Mouse (Mus musculus): ENCODE results near the gene Ice1. TPM values are rescaled to one million over a fixed set of nuclear protein-coding genes. Genes with fewer than 3 reads are reported as not detected.
A peak's percentile ranks its signal among the peaks of the same experiment; 100 is the strongest.

Ice1 gene
- 11.2 TPM for polyA plus RNA-seq (2012; fragmentation: generic; extraction: Trizol)
- long read RNA-seq, experiment 1, partial matches to known transcripts = 4 of 4 reads
- long read RNA-seq, experiment 1, other reads (novel, unspliced or antisense) = 0 of 4 reads
- long read RNA-seq, experiment 2, partial matches to known transcripts = 18 of 18 reads
- long read RNA-seq, experiment 2, other reads (novel, unspliced or antisense) = 0 of 18 reads

- Histone ChIP-seq H3K36me3 (ENCODE audit: control insufficient read depth, insufficient read depth) (no peaks in the 10 kb centered on the region), H3ac (ENCODE audit: control insufficient read depth, insufficient read length, low read depth) (peak within 1 kb of the TSS; percentile 95), H3K27me3 (ENCODE audit: control insufficient read depth, insufficient read depth, insufficient read length) (no peaks in the 10 kb centered on the region), H3K79me2 (ENCODE audit: control insufficient read depth, insufficient read depth) (peaks cover 53% of the 10 kb centered on the region), H3K4me3 (ENCODE audit: insufficient read depth, poor library complexity, severe bottlenecking) (peak within 1 kb of the TSS; percentile 68), H3K79me3 (ENCODE audit: low read depth) (peaks cover 50% of the 10 kb centered on the region)
- TF ChIP-seq MYOG (IDR thresholded peaks at IDR 0.05; ENCODE audit: control insufficient read depth, extremely low read depth, insufficient read length) (no peak), MYOD1 (IDR thresholded peaks at IDR 0.05; ENCODE audit: control insufficient read depth, insufficient read length, low read depth) (no peak), USF1 (IDR thresholded peaks at IDR 0.05; ENCODE audit: low read depth) (no peak), CTCF (IDR thresholded peaks at IDR 0.05; ENCODE audit: control insufficient read depth, insufficient read depth, insufficient read length) (no peak), CEBPB (IDR thresholded peaks at IDR 0.05; ENCODE audit: low read depth) (no peak), MAX (IDR thresholded peaks at IDR 0.05) (no peak), FOSL1 (IDR thresholded peaks at IDR 0.05; ENCODE audit: insufficient read depth, low read length, poor library complexity, severe bottlenecking) (no peak)
These were observed at the start of gene Ice1 for GRCm38 (mm10) chr13:70637282-70637661. TSS of gene Ice1 (minus strand) at chr13:70637634.

DNA sequence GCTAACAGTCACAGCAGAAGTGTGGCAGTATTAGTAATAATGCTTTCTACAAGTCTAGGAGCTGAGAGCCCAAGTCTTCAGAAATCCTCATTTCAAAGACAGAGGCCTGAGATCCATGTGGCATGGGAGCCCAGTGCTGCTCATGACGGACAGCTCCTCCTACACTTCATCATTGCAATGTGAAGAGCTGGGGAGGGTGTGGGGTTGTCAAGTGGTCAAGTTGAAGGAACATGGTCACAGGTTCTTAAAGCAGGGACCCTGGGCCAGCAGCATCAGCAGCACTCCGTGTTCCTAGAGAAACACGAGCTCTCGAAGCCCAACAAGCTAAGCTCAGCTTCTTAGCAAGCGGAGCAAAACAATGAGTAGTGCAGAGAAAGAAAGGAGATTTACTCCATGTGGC lies 48.4 kb upstream of the Ice1 start:
- Histone ChIP-seq H3K27me3 (ENCODE audit: control insufficient read depth, insufficient read depth, insufficient read length) (no peaks in the 10 kb centered on the region), H3K4me3 (ENCODE audit: insufficient read depth, poor library complexity, severe bottlenecking) (no peak overlapping the region), H3ac (ENCODE audit: control insufficient read depth, insufficient read length, low read depth) (no peak overlapping the region), H3K36me3 (ENCODE audit: control insufficient read depth, insufficient read depth) (no peaks in the 10 kb centered on the region), H3K79me3 (ENCODE audit: low read depth) (no peaks in the 10 kb centered on the region), H3K79me2 (ENCODE audit: control insufficient read depth, insufficient read depth) (no peaks in the 10 kb centered on the region)
- TF ChIP-seq MYOG (IDR thresholded peaks at IDR 0.05; ENCODE audit: control insufficient read depth, extremely low read depth, insufficient read length) (no peak), MAX (IDR thresholded peaks at IDR 0.05) (no peak), FOSL1 (IDR thresholded peaks at IDR 0.05; ENCODE audit: insufficient read depth, low read length, poor library complexity, severe bottlenecking) (no peak)

DNA sequence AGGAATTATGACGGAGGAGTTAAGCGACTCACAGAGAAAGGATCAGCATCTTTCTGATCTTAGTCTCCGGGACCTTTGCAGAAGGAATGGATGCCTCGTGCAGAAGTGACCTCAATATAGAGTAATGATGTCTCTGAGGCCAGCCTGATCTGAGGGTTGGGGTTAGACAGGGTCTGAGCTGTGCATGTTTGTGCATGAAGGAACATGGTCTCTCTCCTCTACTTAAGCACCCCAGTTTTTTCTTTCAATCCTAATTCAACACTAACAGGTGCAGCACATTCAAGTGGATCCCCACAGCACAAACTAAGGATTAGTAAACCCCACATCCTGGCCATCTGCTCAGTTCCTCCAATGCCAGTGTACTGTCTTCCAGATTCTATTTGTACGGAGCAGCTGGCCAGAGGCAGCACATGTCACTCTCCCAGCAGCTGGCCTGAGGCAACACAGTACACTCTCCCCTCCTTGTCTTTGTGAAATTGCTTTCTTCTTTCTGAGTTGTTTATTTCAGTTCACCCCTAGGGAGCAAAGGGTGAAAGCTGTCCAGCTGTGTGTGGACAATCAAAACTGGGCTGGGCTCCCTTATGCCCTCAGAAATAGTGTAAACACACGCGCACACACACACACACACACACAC lies 47.7 kb upstream of the Ice1 start:
- no peaks in the 10 kb centered on the region for H3K79me2 ChIP-seq (ENCODE audit: control insufficient read depth, insufficient read depth)

GRCm38 (mm10) chr13:70681411-70682183 lies 44.2 kb upstream of the Ice1 start:
- TF ChIP-seq MYOD1 (IDR thresholded peaks at IDR 0.05; ENCODE audit: control insufficient read depth, insufficient read length, low read depth) (no peak), CTCF (IDR thresholded peaks at IDR 0.05; ENCODE audit: control insufficient read depth, insufficient read depth, insufficient read length) (no peak), FOSL1 (IDR thresholded peaks at IDR 0.05; ENCODE audit: insufficient read depth, low read length, poor library complexity, severe bottlenecking) (no peak), USF1 (IDR thresholded peaks at IDR 0.05; ENCODE audit: low read depth) (no peak), MYOG (IDR thresholded peaks at IDR 0.05; ENCODE audit: control insufficient read depth, extremely low read depth, insufficient read length) (no peak), MAX (IDR thresholded peaks at IDR 0.05) (no peak), CEBPB (IDR thresholded peaks at IDR 0.05; ENCODE audit: low read depth) (no peak)
- Histone ChIP-seq H3K27me3 (ENCODE audit: control insufficient read depth, insufficient read depth, insufficient read length) (no peaks in the 10 kb centered on the region), H3K79me2 (ENCODE audit: control insufficient read depth, insufficient read depth) (no peaks in the 10 kb centered on the region), H3K36me3 (ENCODE audit: control insufficient read depth, insufficient read depth) (no peaks in the 10 kb centered on the region), H3K4me3 (ENCODE audit: insufficient read depth, poor library complexity, severe bottlenecking) (no peak overlapping the region), H3ac (ENCODE audit: control insufficient read depth, insufficient read length, low read depth) (no peak overlapping the region), H3K79me3 (ENCODE audit: low read depth) (no peaks in the 10 kb centered on the region)

More for the DNA sequence above, 47.7 kb upstream of the Ice1 start:
- peak; percentile 76 for TF ChIP-seq MYOD1 (IDR thresholded peaks at IDR 0.05; ENCODE audit: control insufficient read depth, insufficient read length, low read depth)
- no peak for TF ChIP-seq CEBPB (IDR thresholded peaks at IDR 0.05; ENCODE audit: low read depth)
- Histone ChIP-seq H3K79me3 (ENCODE audit: low read depth) (no peaks in the 10 kb centered on the region), H3K27me3 (ENCODE audit: control insufficient read depth, insufficient read depth, insufficient read length) (no peaks in the 10 kb centered on the region), H3K36me3 (ENCODE audit: control insufficient read depth, insufficient read depth) (no peaks in the 10 kb centered on the region), H3ac (ENCODE audit: control insufficient read depth, insufficient read length, low read depth) (no peak overlapping the region), H3K4me3 (ENCODE audit: insufficient read depth, poor library complexity, severe bottlenecking) (no peak overlapping the region)

DNA sequence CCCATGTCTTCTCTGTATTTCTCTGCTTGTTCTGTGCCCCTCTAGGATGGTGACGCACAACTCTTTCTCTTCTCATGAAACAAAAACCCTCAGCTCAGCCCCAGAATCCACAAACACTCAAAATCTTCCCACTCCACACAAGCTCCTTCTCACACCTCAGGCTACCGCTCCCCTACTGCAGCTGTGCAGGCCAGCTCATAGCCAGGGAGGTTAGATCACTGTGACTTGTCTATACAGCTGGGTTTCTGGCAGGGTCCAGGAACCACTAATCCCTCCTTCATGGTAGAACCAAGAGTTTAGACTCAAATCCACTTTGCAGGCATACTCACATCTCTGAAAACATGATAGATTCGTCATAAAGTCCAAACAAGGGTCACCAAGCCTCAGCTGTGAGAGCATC lies 42.9 kb upstream of the Ice1 start:
- TF ChIP-seq CTCF (IDR thresholded peaks at IDR 0.05; ENCODE audit: control insufficient read depth, insufficient read depth, insufficient read length) (no peak), FOSL1 (IDR thresholded peaks at IDR 0.05; ENCODE audit: insufficient read depth, low read length, poor library complexity, severe bottlenecking) (no peak), MYOD1 (IDR thresholded peaks at IDR 0.05; ENCODE audit: control insufficient read depth, insufficient read length, low read depth) (peak; percentile 77)
- Histone ChIP-seq H3K79me2 (ENCODE audit: control insufficient read depth, insufficient read depth) (no peaks in the 10 kb centered on the region), H3K27me3 (ENCODE audit: control insufficient read depth, insufficient read depth, insufficient read length) (no peaks in the 10 kb centered on the region), H3K79me3 (ENCODE audit: low read depth) (no peaks in the 10 kb centered on the region), H3ac (ENCODE audit: control insufficient read depth, insufficient read length, low read depth) (no peak overlapping the region), H3K4me3 (ENCODE audit: insufficient read depth, poor library complexity, severe bottlenecking) (no peak overlapping the region), H3K36me3 (ENCODE audit: control insufficient read depth, insufficient read depth) (no peaks in the 10 kb centered on the region)

- Histone ChIP-seq H3K4me3 (ENCODE audit: insufficient read depth, poor library complexity, severe bottlenecking) (no peak overlapping the region), H3ac (ENCODE audit: control insufficient read depth, insufficient read length, low read depth) (no peak overlapping the region), H3K79me3 (ENCODE audit: low read depth) (no peaks in the 10 kb centered on the region), H3K27me3 (ENCODE audit: control insufficient read depth, insufficient read depth, insufficient read length) (no peaks in the 10 kb centered on the region), H3K79me2 (ENCODE audit: control insufficient read depth, insufficient read depth) (no peaks in the 10 kb centered on the region), H3K36me3 (ENCODE audit: control insufficient read depth, insufficient read depth) (no peaks in the 10 kb centered on the region)
- TF ChIP-seq USF1 (IDR thresholded peaks at IDR 0.05; ENCODE audit: low read depth) (no peak), FOSL1 (IDR thresholded peaks at IDR 0.05; ENCODE audit: insufficient read depth, low read length, poor library complexity, severe bottlenecking) (no peak), MYOG (IDR thresholded peaks at IDR 0.05; ENCODE audit: control insufficient read depth, extremely low read depth, insufficient read length) (no peak), MAX (IDR thresholded peaks at IDR 0.05) (no peak), MYOD1 (IDR thresholded peaks at IDR 0.05; ENCODE audit: control insufficient read depth, insufficient read length, low read depth) (peak; percentile 92), CTCF (IDR thresholded peaks at IDR 0.05; ENCODE audit: control insufficient read depth, insufficient read depth, insufficient read length) (no peak), CEBPB (IDR thresholded peaks at IDR 0.05; ENCODE audit: low read depth) (peak; percentile 79)
These were observed 40.3 kb upstream of the Ice1 start for GRCm38 (mm10) chr13:70677689-70678088.

All from C2C12 (cell line).